12 mouse cellular contexts compared by ENCODE assay signal in the genomic region with DNA sequence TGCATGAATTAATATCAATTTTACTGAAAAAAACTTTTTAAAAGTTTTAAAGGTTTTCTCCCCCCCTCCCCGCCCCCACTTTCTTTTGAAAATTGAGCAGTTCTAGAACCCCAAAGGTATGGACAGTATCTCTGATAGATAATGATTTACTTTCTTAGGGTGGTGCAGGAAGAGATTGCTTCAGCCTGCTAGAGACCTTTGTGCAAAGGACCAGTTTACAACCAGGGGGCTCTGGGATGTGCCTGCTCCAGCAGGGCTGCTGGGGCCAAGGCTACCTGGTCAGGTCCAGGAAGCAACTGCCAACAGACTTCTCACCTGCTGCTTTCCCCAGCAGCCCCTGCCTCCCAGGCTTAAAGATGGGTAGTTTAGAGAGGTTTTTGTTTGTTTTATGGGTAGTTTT. TPM values are rescaled to one million over a fixed set of nuclear protein-coding genes. Genes with fewer than 3 reads are reported as not detected.
DNase-seq lines count a peak whose midpoint lies in the region; ATAC-seq and TF ChIP-seq lines count a peak whose summit lies in the region.
"Had no signal": no experiment of that assay in that cellular context is flagged by ENCODE, and none has a peak within 500 bp of the region (broad histone marks: within the 10 kb centered on the region; RNA-seq: fewer than 3 reads in every experiment).

No protein-coding gene starts in this region.

- ATAC-seq in heart, embryonic 16.5 days (replicated peaks; ENCODE audit: extremely low read depth, insufficient read depth, low FRiP score), result no peak
- ATAC-seq in embryonic facial prominence, embryonic 12.5 days (ENCODE audit: insufficient number of reproducible peaks, insufficient read depth, low FRiP score, low TSS enrichment), result no peak
- no peak for ATAC-seq in hindbrain, embryonic 16.5 days

- H3K4me2 ChIP-seq in heart, embryonic 16.5 days (ENCODE audit: low read depth, low read length), result peak overlapping the region; percentile 63
- peak overlapping the region; percentile 63 for H3K4me2 ChIP-seq in embryonic facial prominence, embryonic 12.5 days (replicated peaks)
- peak overlapping the region; percentile 65 for H3K4me2 ChIP-seq in hindbrain, embryonic 16.5 days (ENCODE audit: low read length)
- H3K4me2 ChIP-seq in myocyte (ENCODE audit: low read depth), result peak overlapping the region; percentile 90

- DNase-seq in heart, adult 9 months (ENCODE audit: low spot score in 2 of 2), result no peak
- no peak for DNase-seq in layer of hippocampus, adult 2 months (ENCODE audit: low spot score in 2 of 2)
- no peak for DNase-seq in urinary bladder, adult 18-20 months (ENCODE audit: low spot score in 2 of 2)
- DNase-seq in left cerebral cortex, adult 11 months (ENCODE audit: low spot score), result no peak
- DNase-seq: adrenal gland, adult 8-10 months had no signal

- H3K9ac ChIP-seq in heart, embryonic 16.5 days (ENCODE audit: low read length), result no peak overlapping the region
- H3K9ac ChIP-seq in embryonic facial prominence, embryonic 12.5 days, result no peak overlapping the region
- H3K9ac ChIP-seq in hindbrain, embryonic 16.5 days (ENCODE audit: low read depth, low read length), result no peak overlapping the region

- TF ChIP-seq CTCF in layer of hippocampus, adult 2 months (conservative IDR thresholded peaks at IDR 0.05), result no peak

- no peaks in the 10 kb centered on the region for H3K9me3 ChIP-seq in heart, embryonic 16.5 days (replicated peaks; ENCODE audit: control insufficient read depth, low read length)
- H3K9me3 ChIP-seq in embryonic facial prominence, embryonic 12.5 days, result no peaks in the 10 kb centered on the region
- H3K9me3 ChIP-seq in hindbrain, embryonic 16.5 days (ENCODE audit: control insufficient read depth, low read length), result no peaks in the 10 kb centered on the region

- peaks cover 66% of the 10 kb centered on the region for H3K79me2 ChIP-seq in myocyte (ENCODE audit: control insufficient read depth, insufficient read depth)

- H3K27me3 ChIP-seq in heart, embryonic 16.5 days (ENCODE audit: control insufficient read depth, insufficient read depth, low read length), result peaks cover 6% of the 10 kb centered on the region
- H3K27me3 ChIP-seq in embryonic facial prominence, embryonic 12.5 days, result peaks cover 30% of the 10 kb centered on the region
- peaks cover 6% of the 10 kb centered on the region for H3K27me3 ChIP-seq in hindbrain, embryonic 16.5 days (replicated peaks; ENCODE audit: control insufficient read depth, insufficient read depth, low read length)
- no peaks in the 10 kb centered on the region for H3K27me3 ChIP-seq in myocyte (ENCODE audit: control insufficient read depth, insufficient read depth, insufficient read length)
- H3K27me3 ChIP-seq: CH12.LX had no signal

- TF ChIP-seq POLR2A in myocyte (IDR thresholded peaks at IDR 0.05; ENCODE audit: insufficient read length, low read depth), result no peak

- H3K4me3 ChIP-seq in heart, embryonic 16.5 days (ENCODE audit: low read length), result peak overlapping the region; percentile 52
- no peak overlapping the region for H3K4me3 ChIP-seq in embryonic facial prominence, embryonic 12.5 days
- peak overlapping the region; percentile 36 for H3K4me3 ChIP-seq in hindbrain, embryonic 16.5 days (ENCODE audit: low read length)
- H3K4me3 ChIP-seq in myocyte, result peak overlapping the region; percentile 90
- H3K4me3 ChIP-seq in layer of hippocampus, adult 2 months, result no peak overlapping the region

- H3K36me3 ChIP-seq in heart, embryonic 16.5 days (ENCODE audit: control insufficient read depth, insufficient read depth), result no peaks in the 10 kb centered on the region
- no peaks in the 10 kb centered on the region for H3K36me3 ChIP-seq in embryonic facial prominence, embryonic 12.5 days
- no peaks in the 10 kb centered on the region for H3K36me3 ChIP-seq in hindbrain, embryonic 16.5 days (ENCODE audit: control insufficient read depth, insufficient read depth, low read length)
- peaks cover 3% of the 10 kb centered on the region for H3K36me3 ChIP-seq in myocyte (ENCODE audit: control insufficient read depth, insufficient read depth)

- H3ac ChIP-seq in myocyte (ENCODE audit: control insufficient read depth, insufficient read length), result peak overlapping the region; percentile 43

- peaks cover 4% of the 10 kb centered on the region; the same call in 1 of the 2 replicates for H3K4me1 ChIP-seq in heart, embryonic 16.5 days (ENCODE audit: control insufficient read depth, insufficient read depth, low read length)
- no peaks in the 10 kb centered on the region for H3K4me1 ChIP-seq in embryonic facial prominence, embryonic 12.5 days
- H3K4me1 ChIP-seq in hindbrain, embryonic 16.5 days (ENCODE audit: control insufficient read depth, insufficient read depth, low read depth, low read length), result peaks cover 4% of the 10 kb centered on the region; the same call in 1 of the 2 replicates

- 50% methylated on average over 1 of the region's 1 CpGs for WGBS in heart, embryonic 16.5 days
- WGBS in embryonic facial prominence, embryonic 12.5 days, result 41% methylated on average over 1 of the region's 1 CpGs
- 59% methylated on average over 1 of the region's 1 CpGs for WGBS in hindbrain, embryonic 16.5 days

- H3K27ac ChIP-seq in heart, embryonic 16.5 days (ENCODE audit: low read length), result no peak overlapping the region
- no peak overlapping the region for H3K27ac ChIP-seq in embryonic facial prominence, embryonic 12.5 days
- H3K27ac ChIP-seq in hindbrain, embryonic 16.5 days (ENCODE audit: low read depth, low read length), result no peak overlapping the region
- no peak overlapping the region for H3K27ac ChIP-seq in layer of hippocampus, adult 2 months

TF ChIP-seq in myocyte, 11 proteins besides CTCF, POLR2A, EP300 and RAD21:
- no peak for TF ChIP-seq USF1 (IDR thresholded peaks at IDR 0.05; ENCODE audit: low read depth)
- no peak for TF ChIP-seq REST (IDR thresholded peaks at IDR 0.05; ENCODE audit: insufficient read depth, insufficient read length)
- TF ChIP-seq MAX (IDR thresholded peaks at IDR 0.05; ENCODE audit: low read depth), result no peak
- TF ChIP-seq MYOD1 (IDR thresholded peaks at IDR 0.05; ENCODE audit: control insufficient read depth in 1 of 3, insufficient read length in 2 of 3, low read depth in 2 of 3), result no peak
- no peak for TF ChIP-seq POLR2AphosphoS2 (IDR thresholded peaks at IDR 0.05; ENCODE audit: insufficient read length, low read depth)
- TF ChIP-seq CEBPB (IDR thresholded peaks at IDR 0.05; ENCODE audit: insufficient read depth, poor library complexity, severe bottlenecking), result no peak
- TF ChIP-seq E2F4 (IDR thresholded peaks at IDR 0.05; ENCODE audit: insufficient read depth), result no peak
- no peak for TF ChIP-seq TCF12 (IDR thresholded peaks at IDR 0.05; ENCODE audit: insufficient read depth, poor library complexity, severe bottlenecking)
- no peak for TF ChIP-seq TCF3 (IDR thresholded peaks at IDR 0.05; ENCODE audit: insufficient read length, low read depth)
- TF ChIP-seq SRF (IDR thresholded peaks at IDR 0.05; ENCODE audit: control insufficient read depth, insufficient read length, low read depth), result no peak
- no peak for TF ChIP-seq MYOG (IDR thresholded peaks at IDR 0.05; ENCODE audit: control insufficient read depth in 1 of 3, insufficient read depth in 1 of 3, insufficient read length in 2 of 3, low read depth in 2 of 3)

RNA-seq across cellular contexts. Expression of gene Ereg, which starts 0.6 kb away (rescaled TPM):
- polyA plus RNA-seq in heart, embryonic 16.5 days (2015; fragmentation: Nextera tagmentation; extraction: Ambion mirVana), result 0.04 and 0.11 TPM in 2 replicates
- 0.05 TPM in 1 of 2 replicates, not detected in the other for polyA plus RNA-seq in embryonic facial prominence, embryonic 12.5 days (2016; fragmentation: Nextera tagmentation; extraction: Ambion mirVana)
- not detected in 2 replicates for polyA plus RNA-seq in hindbrain, embryonic 16.5 days (2015; fragmentation: Nextera tagmentation; extraction: Ambion mirVana)
- 1.6 TPM for polyA plus RNA-seq in myocyte (2012; fragmentation: generic; extraction: Trizol)
- total RNA-seq in layer of hippocampus, adult 2 months (2021), result not detected
- total RNA-seq: CH12.LX; common myeloid progenitor, adult 5-6 weeks; left cerebral cortex, postnatal 25 days had no signal

RNA-seq across cellular contexts. Expression of gene Epgn, which starts 47.8 kb away (rescaled TPM):
- polyA plus RNA-seq in heart, embryonic 16.5 days (2015; fragmentation: Nextera tagmentation; extraction: Ambion mirVana), result 0.19 and 0.24 TPM in 2 replicates
- polyA plus RNA-seq in embryonic facial prominence, embryonic 12.5 days (2016; fragmentation: Nextera tagmentation; extraction: Ambion mirVana), result 0.18 and 0.39 TPM in 2 replicates
- polyA plus RNA-seq in hindbrain, embryonic 16.5 days (2015; fragmentation: Nextera tagmentation; extraction: Ambion mirVana), result 0.17 TPM in 1 of 2 replicates, not detected in the other
- polyA plus RNA-seq in myocyte (2012; fragmentation: generic; extraction: Trizol), result 0.08 TPM
- under 1 TPM; 0.20 to 0.27 TPM for total RNA-seq in layer of hippocampus, adult 2 months (2021)
- total RNA-seq: CH12.LX; common myeloid progenitor, adult 5-6 weeks had no signal

Comparison
In these comparisons a context has a peak if more than half of its experiments do, and no peak if none do; other contexts are left out.
1. H3K4me3 ChIP-seq: peak in heart, embryonic 16.5 days (single experiment), hindbrain, embryonic 16.5 days (single experiment) and myocyte (single experiment); none in embryonic facial prominence, embryonic 12.5 days (single experiment) and layer of hippocampus, adult 2 months (single experiment).
2. Peak in every context shown above with its lines, with median percentiles within 50 percentile points of each other: H3K4me2 ChIP-seq.